Mouse (Mus musculus) gastrocnemius, postnatal 4 days (tissue): Measurements from ENCODE around the gene Sec14l4. TPM values are rescaled to one million over a fixed set of nuclear protein-coding genes. Genes with fewer than 3 reads are reported as not detected.

Experiments used
- DNase-seq, 2 experiments: peaks; one replicate each; pipeline ENCODE4 v3.0.0; 2021 to 2022; ENCODE audit warnings: low spot score in 2 of 2, mixed read lengths in 2 of 2
- total RNA-seq, 2 experiments: library from RNA; stranded (reverse); gene quantifications; 2 replicates each; pipeline ENCODE4 v1.2.3; 2021

Gene Sec14l4
- total RNA-seq, 2 experiments from 2014 or later: 0.18 TPM; not detected in 1

DNA sequence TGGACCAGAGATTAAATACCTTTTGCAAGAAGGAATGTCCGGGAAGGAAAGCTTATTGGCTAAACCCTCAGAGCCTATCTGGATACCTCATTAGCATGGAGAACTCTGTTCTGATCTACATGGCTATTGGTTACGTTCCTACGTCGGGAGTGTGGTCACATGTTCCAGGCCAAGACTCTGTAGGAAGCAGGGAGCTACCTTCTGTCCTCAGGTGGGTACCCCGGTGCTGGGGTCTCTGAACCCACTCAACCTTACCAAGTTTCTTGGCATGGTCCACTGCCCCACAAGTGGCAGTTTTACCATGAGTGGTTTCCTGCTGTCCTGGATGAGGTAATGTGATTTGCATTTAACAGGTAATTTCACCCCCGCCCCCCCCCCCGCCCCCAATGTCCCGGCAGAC is 4.2 kb upstream of the Sec14l4 start:
- no peak for DNase-seq

DNA sequence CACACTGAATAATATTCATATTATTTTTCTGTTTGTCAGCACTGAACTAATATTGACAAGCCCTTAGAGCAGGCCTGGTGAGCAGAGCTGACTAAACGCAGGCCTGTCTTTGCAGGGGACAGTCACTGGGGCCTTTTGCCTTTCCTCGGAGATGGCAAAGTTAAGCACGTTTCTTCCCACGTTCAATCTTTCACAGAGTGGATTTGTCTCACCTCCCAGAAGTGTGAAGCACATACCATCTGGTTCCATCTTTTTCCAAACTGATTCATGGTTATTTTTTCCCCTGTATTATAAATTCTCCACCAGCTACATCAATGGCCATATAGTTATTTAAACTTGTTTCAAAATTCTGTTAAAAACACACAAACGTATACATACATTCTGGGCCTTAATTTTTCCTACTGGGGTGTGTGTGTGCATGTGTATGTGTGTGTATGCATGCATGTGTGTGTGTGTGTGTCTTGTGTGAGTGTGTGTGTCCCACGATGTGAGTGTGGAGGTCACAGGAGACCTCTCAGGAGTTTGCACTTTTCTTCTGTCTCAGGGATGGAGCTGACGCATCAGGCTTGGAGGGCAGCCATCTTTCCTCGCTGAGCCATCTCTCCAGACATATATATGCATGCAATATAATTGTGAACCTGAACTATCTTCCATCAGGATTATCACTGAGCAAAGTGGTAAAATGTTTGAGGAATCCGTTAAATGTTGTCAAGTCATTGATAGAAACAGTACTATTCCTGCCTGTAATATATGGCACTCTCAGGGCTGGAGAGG is 3.5 kb upstream of the Sec14l4 start:
- no peak for DNase-seq

DNA sequence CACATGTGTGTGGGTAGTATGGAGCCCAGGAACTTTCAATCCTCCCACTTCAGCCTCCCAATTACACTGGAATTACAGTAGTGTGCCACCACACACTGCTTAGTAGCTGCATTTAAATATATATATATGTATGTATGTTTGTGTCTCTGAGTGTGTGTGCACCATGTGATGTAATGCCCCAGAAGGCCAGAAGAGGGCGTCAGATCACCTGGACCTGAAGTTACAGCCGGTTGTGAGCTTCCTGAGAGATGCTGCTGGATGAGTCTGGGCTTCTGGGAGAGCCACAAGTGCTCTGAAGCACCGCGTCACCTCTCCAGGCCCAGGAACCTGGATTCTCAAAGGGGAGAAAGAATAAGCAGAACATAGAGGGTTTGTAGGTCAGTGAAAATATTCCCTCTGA is 1.9 kb upstream of the Sec14l4 start:
- DNase-seq: no peak

DNA sequence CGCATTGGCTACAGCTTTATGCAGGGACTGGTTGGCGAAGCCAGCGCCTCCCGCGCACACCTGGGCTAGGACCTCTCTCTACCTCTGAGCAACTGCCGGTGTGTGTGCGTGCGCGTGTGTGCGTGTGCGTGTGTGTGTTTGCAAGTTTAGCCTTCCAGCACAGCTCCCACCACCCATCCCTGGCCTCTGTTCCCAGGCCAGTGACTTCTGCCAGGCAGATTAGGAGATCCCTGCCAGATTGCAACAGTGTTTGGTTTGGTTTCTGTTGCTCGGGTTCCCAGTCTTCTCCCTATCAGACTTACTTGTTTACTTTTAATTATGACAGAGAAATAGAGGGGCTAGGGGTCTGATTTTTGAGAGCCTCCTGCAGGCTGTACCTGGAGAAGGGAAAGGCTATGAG is 699 bp downstream of the Sec14l4 start:
- DNase-seq: no peak

DNA sequence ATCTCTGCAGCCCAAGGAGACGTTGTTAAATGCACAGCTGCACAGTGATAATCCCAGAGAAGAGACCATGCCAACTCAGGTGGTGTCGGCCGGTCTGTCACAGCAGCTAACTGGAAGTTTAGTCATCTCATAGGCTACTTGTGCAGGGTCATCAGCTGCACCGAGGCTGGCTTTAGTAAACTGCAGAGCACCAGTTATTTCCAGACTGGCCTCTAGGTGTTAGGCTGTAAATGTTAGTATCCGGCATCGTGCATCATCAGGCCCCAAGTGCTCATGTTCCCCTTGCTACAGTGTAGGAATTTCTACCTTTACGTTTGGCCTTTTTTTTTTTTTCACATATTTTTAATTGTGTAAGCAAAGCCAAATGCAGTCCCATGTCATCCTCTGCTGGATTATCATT is 2.2 kb downstream of the Sec14l4 start:
- no peak for DNase-seq

DNA sequence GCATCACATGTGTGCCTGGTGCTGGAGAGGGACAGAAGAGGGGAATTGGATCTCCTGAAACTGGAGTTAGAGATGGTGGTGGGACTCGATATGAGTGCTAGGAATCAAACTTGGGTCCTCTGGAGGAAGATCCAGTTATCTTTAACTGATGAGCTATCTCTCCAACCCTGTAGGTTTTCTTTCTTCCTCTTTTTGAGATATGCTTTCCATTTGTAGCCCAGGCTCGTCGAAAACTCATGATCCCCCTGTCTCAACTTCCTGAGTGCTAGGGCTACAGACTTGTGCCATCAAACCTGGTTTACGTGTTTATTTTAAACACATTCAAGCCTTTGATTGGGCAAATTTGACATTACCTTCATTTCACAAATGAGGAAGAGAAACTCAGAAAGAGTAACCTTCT is 2.9 kb downstream of the Sec14l4 start:
- DNase-seq: no peak

DNA sequence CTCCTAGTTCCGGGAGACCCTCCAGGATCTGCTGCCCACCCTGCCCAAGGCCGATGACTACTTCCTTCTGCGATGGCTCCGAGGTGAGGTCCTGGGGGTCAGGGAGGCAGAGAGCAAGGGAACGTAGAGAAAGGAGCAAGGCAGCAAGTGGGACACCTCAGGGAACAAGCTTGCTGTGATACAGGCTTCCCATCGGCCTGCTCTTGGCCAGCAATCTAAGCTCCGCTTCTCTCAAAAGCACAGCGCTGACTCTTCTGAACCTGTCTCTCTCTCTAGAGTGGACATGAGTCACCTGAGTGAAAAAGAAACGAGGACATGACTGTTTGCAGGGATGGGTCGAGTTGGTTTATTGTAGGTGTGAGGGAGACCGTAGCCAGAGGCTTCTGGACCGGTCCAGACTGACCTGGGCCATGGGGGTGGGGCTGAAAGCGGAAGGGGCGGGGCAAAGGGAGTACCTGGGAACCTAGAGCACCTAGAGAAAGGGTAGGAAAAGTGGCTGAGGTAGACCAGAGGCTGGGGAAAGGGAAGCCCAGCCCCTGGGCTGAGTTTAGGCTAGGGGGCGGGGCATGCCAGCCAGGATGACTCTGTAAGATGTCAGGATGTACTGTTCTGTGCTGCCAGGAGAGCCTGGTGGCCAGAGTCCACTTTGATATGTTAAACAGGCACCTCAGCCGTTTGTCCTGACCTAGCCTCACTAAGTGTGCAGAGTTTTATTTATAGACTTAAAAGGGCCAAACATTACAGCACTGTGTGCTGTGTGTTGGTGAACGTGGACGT is 4.0 kb downstream of the Sec14l4 start:
- no peak for DNase-seq

DNA sequence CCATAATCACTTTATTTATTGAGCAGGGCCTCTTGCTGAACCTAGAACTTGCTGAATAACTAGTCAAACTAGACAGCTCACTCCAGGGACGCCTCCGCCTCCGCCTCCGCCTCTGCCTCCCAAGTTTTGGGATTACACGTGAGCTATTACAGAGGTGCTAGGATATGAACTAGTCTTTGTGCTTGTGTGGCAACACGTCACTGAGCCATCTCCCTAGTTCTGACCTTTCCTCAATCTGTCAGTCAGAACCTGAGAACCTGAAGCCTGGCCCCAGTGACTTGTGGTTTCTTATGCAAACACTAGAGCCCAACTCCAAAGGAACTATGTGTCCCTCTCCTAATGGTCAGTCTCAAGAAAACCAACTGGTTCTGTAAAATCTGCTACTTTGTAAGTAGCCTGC is 4.7 kb downstream of the Sec14l4 start:
- no peak for DNase-seq

DNA sequence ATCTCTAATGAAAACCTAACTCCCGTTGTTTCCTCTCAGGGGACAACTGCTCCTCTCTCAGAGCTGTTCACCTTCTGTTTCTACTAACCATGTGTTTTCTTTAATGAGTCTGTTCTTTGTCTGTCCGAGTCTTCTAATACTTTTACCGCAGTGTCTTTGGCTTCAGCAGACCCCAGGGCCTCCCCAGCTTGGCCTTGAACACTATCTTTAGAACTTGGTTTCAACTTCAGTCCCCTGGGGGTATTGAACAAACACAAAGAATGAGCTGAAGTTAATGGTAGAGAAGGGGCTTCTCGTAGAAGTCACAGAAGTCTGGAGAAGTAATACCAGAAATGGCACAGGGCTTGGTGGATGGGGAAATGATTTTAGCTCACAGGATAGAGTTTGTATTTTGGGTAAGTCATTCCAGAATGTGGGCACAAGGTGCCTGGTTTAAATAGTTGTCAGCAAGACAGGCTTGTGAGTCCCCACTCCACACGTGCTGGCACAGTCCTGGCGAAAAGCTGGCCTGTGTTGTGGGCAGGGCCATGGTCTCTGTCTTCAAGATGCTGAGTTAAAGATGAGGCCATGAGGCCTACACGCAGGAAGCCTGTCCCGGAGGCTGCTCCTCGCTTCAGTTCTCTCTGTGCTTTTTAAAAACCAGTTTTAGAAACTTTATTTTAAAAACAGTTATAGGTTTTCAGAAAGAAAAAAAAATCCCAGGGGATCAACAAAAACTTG is 5.3 kb downstream of the Sec14l4 start:
- DNase-seq: no peak

DNA sequence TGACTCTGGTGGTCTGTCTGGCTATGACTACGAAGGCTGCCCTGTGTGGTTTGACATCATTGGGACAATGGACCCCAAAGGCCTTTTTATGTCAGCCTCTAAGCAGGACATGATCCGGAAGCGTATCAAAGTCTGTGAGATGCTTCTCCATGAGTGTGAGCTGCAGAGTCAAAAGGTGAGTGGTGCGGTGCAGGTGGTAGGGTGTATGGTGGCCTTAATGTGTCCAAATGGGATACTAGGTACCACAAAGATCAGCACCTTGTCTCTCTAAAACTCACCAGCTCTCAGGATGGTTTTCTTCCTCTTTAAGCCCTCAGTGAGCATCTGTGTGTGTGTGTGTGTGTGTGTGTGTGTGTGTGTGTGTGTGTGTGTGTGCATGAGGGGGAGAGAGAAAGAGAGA is 8.7 kb downstream of the Sec14l4 start:
- DNase-seq: no peak

DNA sequence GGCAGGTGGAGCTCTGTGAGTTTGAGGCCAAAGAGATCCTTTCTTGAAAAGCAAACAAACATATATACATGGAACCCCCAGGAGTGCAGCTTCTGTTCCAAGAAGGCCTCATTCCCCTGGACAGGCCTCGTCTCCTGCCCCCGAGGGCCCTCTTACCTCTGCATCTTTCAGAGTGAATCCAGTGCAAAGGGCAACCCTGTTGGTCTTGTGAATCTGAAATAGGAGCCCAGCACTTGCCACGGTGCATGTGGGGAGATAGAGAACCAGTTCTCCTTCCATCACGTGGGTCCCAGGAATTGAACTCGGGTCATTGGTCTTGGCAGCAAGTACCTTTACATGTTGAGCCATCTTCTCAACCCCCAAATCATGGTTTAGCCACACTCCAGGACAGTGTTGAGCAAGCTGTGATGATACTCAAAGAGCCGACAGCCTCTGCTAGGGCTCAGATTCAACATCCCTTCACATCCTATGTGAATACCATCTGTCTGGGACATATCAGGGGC is 9.9 kb downstream of the Sec14l4 start:
- DNase-seq: no peak

DNA sequence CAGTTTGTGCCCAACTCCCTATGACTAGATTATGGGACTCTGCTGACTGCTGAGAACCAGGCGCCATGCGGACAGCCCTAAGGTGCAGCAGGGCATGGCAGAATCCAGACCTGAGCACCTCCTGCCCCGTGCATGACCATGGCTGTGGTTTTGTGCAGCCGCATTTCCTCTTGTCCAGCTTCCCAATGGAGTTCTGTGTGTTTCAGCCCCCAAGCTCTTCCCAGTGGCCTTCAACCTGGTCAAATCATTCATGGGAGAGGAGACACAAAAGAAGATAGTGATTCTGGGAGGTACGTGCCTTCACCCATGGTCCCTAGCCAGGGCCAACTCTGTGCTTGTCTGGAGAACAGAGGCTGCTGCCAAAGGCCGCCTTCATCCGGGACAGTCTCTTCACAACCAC is 11.8 kb downstream of the Sec14l4 start:
- no peak for DNase-seq

DNA sequence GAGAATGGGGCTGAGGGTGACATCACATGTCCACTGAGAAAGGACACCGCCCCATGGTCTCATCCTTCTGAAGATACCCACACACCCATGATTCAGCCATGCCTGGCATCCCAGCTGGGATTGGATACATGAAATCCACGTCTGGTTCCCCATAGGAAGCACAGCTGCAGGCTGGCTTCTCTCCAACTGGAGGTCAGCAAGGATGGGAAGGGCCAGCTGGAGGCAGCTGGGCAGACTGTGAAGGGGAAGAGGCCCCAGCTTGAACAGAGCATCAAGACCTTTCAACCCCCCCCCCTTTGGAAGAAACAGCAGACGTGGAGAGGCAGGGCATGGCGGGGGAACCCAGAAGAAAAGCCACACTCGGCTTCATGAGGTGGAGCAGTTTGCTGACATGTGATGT is 15.3 kb downstream of the Sec14l4 start:
- DNase-seq: no peak

DNA sequence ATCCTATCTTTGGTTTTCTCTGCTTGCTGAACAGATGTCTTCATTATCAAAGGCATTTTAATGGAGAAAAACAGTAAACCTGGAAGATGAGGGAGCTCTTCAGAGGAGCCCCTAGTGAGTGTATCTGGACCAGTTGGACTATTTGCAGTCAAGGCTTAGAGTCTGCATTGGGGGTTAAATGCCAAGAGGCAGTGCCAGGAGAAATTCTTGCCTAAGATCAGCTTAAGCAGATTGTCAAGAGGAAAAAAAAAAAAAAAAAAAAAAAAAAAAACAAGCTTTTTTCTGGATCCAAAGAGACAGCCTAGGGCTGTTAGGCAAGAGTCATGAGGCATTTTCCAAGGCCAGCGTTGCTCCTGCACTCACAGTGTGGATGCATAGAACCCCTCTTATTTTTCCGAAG is 16.5 kb downstream of the Sec14l4 start:
- DNase-seq: no peak

DNA sequence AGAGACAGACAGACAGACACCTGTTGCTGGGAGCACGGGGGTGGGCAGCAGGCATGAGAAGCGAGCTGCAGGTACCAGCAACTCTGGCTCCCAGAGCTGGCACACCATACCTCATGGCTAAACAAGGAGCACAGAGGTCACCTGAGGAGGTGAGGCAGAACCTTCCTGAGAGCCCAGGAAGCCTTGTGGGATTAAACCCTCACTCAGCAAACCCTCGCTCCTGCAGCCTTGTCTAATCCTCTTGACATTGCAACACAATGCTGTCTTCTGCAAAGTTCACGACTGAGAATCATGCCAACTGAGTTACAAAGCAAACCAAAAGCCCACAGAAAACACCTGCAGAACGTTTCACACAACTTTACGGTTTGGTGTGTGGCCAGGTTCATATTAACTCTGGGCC is 17.2 kb downstream of the Sec14l4 start:
- no peak for DNase-seq

DNA sequence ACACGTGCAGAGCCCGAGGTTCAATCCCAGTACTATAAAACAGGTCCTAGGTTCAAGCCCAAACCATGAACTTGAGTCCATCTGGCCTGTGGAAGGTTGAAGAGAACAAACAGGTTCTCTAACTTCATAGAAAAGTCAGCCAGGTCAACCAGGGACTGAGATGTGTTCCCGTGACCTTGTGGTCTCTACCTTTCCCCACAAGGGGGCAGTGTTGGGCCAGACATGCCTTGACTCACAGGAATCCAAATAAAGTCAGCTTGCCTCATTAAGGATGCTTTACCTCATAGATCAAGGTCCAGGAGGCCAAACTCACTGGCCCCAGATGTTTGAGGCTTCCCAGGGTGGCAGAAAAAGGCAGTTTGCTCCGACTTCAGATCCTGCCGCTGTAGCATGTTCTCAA is 22.3 kb downstream of the Sec14l4 start:
- peak; percentile 50 to 66 for DNase-seq

DNA sequence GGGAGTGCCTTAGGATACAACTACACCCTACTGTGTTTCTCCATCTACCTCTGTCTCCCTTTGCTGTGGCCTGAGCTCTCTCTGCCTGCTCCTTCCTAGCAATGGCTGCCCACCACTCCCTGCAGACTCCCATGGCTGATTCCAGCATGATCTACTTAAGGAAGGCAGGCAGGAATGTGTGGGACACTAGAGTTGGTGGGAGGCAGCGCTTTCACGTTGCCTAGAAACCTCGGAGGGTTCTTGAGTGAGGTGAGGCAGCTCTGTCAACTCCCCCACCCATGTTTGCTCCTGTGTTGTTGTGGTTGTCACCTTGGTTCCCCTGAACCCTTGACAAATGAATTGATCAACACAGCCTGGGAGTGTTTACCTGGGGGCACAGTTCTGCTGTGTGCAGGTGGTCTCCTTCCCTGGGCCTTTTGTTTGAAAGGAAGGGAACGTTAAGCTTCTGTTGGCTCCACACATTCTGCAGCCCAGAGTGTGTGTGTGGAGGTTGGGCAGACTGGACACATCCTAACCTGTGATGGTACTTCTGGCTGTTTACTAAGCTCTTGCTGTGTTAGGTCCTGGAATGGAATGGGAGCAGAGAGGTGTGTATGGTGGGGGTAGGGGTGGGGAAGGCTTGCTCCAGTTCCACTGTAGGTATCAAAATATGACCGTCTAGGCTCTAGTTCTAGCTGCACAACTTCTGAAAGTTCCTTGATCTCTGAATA is 29.8 kb downstream of the Sec14l4 start:
- DNase-seq: no peak

DNA sequence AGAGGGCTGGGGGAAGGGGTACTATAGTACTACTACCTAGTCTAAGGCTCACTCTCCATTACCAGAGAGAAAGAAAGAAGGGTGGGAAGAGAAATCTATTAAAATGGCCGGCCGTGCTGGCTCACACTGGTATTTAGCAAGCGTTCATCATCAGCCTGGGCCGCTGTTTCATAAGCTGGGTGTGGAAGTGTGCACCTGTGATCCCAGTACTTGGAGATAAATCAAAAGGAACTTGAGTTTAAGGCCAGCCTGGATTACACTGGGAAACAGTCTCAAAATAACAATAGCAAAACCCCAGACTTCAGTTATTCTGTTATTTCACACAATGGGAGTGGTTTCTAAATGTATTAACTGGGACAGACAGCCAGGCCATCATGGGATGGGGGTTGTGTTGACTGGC is 31.3 kb downstream of the Sec14l4 start:
- DNase-seq: no peak

DNA sequence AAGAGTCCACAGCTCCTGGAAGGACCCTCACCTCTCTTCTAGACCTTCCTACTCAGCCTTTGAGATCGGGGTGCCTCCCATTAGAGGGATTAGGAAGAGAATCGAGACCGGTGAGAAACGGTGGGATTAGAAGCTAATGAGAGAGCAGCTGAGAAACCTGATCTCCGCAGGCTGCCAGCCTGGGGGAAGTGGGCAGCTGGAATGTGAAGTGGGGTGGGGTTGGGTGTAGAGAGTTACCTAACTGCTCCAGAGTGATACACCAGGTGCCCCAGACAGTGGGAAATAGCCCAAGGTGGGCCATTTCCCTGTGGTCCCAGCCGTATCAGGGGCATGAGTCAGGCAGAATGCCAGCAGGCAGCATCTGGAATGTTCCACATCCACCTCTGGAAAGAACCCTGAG is 31.7 kb downstream of the Sec14l4 start:
- DNase-seq: no peak

DNA sequence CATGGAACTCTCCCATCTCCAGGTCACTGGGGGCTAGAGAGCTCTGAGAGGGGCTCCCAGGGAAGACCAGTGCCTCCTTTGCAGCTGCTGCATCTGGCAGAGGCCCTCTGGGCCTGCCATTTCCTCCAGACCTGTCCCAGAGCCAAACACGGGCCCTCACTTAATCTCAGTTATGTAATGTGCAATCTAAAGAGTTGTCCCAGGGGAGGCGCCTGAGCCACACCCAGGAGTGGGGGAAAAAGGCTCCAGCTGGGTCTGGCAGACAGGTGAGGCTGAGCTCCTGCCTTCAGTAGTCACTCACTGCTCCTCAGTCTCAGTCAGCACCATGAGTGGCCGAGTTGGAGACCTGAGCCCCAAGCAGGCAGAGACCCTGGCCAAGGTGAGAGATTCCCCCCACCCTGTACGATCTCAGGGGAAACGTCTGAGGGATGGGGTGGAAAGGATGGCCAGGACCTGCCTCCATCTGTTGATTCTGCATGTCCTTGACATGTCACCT is 33.4 kb downstream of the Sec14l4 start, which contains the start of gene Sec14l3:
Gene Sec14l3, plus strand, starts transcription at position 215 of the 496 bp plus-strand sequence.
- DNase-seq: no peak

DNA sequence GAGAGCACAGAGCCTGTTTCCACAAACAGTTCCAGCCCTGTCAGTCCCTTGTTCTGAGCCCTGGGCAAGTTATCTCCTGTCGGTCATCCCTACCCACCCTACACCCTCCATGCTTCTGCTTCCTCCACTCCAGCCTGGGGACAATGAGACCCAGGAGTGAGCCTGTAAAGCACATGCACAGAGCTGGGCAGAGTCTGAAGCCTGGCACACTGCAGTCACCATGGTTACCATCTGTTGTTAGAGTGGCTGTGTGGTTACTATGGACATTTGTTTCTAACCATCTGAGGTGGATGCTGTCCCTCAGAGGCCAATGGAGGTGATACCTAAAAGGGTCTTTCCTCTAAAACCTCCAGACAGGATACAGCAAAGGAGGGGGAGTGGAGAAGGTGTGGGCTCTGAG is 38.4 kb downstream of the Sec14l4 start:
- no peak for DNase-seq
